Mouse (Mus musculus) kidney, postnatal 25 days (tissue): ENCODE measurements around the gene Maml3.

Experiments
- DNase-seq, 2 experiments: peaks; one replicate each; pipeline ENCODE4 v3.0.0; 2021; ENCODE audit warnings: mixed read lengths in 2 of 2

Gene Maml3

DNA sequence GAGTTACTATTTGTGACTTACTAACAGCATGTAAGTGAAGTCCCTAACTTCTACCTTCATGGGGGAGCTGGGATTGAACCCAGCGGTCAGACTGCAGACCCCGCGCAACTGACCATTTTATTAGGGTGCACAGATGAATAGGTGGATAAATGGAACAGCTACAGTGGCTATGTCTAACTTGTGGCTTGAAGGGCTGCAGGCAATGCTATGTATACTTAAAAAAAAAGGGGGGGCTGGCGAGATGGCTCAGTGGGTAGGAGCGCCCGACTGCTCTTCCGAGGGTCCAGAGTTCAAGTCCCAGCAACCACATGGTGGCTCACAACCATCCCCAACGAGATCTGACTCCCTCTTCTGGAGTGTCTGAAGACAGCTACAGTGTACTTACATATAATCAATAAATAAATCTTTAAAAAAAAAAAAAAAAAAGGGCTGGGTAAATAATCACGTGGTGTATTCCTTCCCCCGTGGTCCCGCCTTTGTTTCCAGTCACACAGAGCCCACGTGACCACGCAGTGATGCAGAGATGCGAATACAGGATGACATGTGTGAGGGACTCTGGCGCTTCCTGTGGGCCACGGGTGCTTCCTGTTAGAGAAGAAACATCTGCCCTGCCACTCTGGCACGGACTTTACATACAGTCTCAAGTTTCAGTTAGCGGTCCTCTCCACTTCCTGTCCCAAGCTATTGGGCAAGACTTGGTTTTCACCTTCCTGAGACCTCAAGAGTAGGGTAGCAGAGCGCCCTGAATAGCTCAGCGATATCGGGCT, 105.0 kb downstream of the Maml3 start:
- peak; percentile 52 to 82 for DNase-seq

DNA sequence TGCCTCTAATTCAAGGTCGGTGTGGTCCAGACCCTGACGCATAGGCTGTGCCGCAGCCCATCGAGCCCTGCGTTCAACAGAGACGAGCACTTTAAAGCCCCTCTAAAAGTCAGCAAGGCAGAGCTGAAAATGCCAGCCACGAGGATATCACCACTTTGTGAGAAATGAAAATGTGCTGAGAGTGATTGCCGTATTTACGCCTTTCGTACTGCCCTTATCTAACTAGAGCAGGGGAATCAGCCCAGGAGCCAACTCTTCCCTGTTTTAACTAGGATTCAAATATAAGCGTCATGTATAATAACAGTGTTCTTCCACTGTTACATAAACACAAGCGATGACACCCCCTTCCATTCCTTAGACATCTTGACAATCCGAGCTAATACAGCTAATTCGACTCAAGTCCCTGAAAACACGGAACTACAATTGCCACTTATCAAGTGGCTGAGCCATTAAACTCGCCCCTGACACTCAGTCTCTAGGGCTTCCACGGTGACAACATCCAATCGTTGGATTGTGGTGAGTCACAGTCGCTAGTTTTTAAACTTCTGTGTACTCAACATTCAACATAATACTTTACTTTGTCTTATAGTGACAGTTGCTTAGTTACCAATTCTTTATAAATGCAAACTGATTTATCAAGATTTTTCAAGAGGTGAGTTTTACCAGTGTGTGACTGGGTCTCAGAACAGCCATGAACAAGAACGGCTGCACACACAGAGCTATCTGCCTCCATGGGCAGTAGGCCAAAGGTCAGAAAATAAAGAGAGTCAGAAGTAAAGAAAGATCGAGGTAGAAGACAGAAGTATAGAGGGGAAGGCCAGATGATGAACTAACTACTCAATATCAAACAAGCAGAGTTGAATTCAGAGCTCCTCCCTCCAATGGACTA, 106.1 kb downstream of the Maml3 start:
- no peak for DNase-seq

- DNase-seq, result no peak
Observed at GRCm38 (mm10) chr3:51997616-51998015, 107.3 kb downstream of the Maml3 start.

GRCm38 (mm10) chr3:51986507-51986906, 118.4 kb downstream of the Maml3 start:
- DNase-seq, result no peak

DNA sequence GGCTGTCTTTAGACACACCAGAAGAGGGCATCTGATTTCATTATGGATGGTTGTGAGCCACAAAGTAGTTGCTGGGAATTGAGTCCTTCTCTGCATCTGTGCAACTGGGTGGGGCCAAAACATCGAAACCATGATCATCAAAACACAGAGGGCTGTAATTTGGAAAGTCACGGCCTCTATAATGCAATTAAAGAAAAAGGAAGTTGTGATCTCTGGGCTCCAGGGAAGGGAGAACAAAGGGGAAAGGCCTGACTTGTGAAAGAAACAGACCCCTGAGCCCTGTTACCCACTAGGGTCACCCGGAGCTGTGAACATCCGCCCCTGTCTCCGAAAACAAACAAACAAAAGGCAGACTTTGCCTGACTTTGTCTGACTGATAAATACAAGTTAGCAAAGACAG, 123.4 kb downstream of the Maml3 start:
- no peak for DNase-seq

- DNase-seq, result peak; percentile 24 to 38
Observed at GRCm38 (mm10) chr3:51977654-51978352, 127.1 kb downstream of the Maml3 start.

GRCm38 (mm10) chr3:51974601-51975000, 130.3 kb downstream of the Maml3 start:
- no peak for DNase-seq

GRCm38 (mm10) chr3:51974153-51974552, 130.7 kb downstream of the Maml3 start:
- no peak for DNase-seq

GRCm38 (mm10) chr3:51972576-51972975, 132.3 kb downstream of the Maml3 start:
- DNase-seq, result no peak

DNA sequence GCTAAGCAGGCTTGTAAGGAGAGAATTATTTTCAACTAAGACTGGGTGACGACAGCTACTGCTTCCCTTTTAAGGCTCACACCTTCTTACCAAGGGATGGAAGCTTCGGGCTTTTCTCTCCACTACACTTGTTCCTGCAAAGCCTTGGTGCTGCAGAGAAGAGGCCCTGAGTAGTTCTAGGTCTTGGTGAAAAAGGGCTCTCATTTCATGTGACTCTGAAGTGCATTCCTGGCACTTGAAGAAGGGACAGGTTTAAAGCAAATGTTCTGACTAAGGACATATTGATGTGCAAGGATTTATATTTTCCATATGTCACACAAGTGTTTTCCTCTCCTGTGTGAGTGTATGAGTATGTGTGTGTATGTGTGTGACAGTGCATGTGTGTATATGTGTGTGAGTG, 134.4 kb downstream of the Maml3 start:
- DNase-seq, result no peak

DNA sequence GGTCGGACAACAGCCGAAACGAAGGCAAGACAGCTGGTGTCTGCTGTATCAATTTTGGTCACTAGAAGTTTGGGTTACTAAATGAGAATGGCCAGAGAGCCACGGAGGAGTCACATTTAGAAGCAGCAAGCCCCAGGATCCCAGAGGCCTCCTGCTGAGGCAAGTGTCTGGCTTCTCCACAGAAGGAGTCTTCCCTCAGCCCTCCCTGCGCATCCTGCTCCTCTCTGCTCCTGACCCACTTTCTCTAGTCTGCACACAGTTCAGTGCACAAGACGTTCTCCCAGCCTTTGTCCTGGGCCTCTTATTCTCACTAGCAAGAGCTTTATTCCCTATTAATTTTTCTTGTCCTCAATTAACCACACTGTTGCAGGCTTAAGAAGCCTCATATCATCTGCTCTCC, 135.4 kb downstream of the Maml3 start:
- no peak for DNase-seq

DNA sequence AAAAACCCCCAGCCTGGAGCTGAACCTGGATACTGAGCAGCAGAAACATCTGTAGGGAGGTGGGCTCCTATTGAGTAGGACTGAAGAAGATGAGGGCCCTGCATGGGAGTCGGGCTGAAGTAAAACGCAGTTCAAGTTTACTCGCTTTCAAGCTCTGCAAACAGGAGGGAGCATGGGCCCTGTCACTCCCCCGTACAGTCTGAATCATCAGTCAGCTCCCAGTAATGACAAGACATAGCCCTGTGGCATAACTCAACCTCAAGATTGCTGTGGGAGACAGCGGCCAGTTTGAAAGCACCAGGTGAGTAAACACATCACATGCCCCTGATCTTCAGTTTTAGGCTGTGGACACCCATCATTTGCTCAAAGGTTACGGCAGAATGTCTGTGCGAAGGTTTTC, 139.0 kb downstream of the Maml3 start:
- DNase-seq, result no peak

DNA sequence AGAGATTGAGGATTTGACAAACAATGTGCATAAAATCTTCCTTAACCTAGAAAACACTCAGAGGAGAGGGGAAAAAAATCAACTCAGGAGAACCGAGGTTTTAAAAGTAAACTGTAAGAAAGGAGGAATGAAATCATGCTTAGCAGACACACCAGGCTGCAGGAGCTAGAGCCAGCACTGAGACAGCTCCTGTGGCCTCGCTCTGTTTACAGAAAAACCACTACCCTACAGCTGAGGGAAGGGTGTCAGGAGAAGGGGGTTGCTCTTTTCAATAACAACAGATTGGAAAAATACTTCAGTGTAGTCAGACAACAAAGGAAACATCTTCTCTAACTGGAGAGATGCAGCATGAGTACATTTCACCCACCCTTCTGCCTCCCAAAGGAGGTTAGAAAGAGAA, 139.4 kb downstream of the Maml3 start:
- DNase-seq, result no peak

GRCm38 (mm10) chr3:51965008-51965407, 139.9 kb downstream of the Maml3 start:
- no peak for DNase-seq

DNA sequence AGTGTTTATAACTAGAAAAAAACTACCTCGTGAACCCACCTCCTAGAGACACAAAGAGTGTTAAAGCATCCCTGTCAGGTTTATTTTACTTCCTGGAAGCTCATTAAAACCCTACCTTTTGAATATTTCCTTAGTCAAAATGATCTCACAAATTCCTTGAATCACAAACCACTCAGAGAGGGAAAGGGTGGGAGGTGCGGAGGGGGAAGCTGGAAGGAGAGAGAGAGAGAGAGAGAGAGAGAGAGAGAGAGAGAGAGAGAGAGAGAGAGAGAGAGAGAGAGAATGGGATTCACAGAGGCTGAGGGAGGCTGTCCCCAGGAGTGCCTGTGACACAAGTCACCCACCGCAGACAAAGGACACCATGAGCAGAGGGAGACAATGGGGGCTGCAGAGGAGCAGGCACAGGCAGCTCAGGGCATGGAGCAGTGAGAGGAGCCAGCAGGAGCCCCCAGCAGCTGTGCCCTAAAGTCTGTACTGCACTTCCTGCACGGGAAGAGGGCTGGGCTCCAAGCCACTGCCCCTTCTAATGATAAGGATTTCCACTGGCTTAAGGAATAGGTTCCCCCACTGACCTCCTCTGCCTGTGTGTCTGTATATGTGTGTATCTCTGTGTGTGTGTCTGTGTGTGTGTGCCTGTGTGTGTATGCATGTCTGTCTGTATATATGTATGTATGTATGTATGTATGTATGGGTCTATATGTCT, 140.8 kb downstream of the Maml3 start:
- no peak for DNase-seq

GRCm38 (mm10) chr3:51963151-51963791, 141.6 kb downstream of the Maml3 start:
- DNase-seq, result no peak

GRCm38 (mm10) chr3:51958751-51959150, 146.1 kb downstream of the Maml3 start:
- no peak for DNase-seq

- DNase-seq, result no peak
Observed at GRCm38 (mm10) chr3:51954441-51954840, 150.4 kb downstream of the Maml3 start.

DNA sequence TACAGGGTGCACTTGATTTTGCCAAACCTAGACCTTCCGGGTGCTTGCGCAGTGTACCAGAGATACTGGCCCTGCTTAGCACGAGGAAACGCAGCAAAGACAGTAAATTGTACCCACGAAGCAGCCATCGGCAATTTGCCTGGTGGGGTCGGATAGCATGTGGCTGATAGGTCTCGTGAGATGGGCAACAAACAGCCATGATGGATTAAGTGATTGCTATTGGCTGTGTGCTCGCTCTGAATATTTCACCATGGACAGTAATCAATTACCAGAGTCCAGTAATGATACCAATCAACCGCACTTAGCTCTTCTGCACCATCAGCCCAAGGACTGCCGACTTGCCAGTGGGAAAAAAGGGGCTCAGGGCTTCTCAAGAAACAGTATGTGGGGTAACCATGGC, 150.9 kb downstream of the Maml3 start:
- DNase-seq, result peak in 1 of 2 experiments; percentile 4

GRCm38 (mm10) chr3:51952728-51953623, 151.9 kb downstream of the Maml3 start:
- DNase-seq, result no peak

DNA sequence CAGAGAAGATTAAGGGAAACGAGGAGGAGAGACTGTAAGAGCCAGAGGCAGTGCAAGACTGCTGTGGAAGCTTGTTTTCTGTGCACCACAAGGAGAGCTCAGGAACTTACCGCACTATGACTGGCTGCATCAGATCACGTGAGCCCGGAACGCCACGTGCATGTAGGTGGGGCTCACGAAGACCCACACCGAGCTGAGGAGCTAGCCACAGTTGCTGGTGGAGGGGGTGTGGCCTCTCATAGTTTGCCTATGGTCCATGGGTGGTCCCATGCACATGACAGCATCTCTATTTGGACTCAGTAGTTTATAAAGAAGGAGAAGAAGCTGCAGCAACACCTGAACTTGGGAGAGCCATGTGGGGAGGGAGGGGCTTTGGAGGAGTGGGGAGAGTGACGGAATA, 152.6 kb downstream of the Maml3 start:
- DNase-seq, result no peak
